Mouse (Mus musculus) layer of hippocampus, adult 11-12 months (tissue): ENCODE measurements around the gene Pgm5.
"Not testable (repeated sequence)": the region's sequence is repeated elsewhere in the genome, so short reads cannot be mapped to it uniquely, and the experiment has no call there.

Experiments
- DNase-seq: peaks from one replicate; pipeline ENCODE4 v3.0.0; 2022; ENCODE audit warnings: low spot score

Pgm5 gene

DNA sequence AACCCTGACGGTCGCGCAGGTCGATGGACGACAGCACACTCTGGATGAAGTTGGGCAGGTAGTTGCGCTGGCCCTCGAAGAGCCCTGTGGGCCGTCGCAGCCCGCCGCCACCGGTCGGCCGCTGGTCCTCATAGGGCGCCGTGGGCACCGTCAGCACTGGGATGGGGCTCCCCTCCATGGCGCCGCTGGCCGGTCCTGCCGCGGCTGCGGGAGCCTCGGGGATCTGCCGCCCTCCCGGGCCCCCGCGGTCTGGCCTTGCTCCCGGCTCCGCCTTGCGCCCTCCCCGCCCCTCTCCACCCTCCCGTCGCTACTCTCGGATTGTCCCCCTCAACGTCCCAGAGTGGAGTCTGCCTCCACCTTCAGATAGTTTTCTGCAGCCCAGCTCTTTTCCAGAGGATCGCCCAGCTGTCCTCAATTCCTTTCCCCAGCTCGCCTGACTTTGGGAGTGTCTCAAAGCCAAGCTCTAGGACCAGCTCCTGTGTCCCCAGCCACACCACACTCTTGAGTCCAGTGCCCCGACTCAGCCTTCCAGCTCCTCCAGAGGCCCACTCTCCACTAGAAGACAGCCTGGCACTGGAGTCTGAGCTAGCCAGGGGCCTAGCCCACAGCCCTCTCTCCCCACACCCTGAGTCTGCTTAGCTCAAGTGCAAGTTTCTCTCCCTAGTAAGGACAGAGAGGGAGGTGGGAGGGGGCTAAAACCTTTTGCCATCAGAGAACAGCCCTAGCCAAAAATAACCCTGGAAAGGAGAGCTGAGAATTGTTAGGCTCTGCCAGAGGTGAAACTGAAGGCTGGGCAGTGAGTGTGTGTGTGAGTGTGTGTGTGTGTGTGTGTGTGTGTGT, at the start of gene Pgm5:
Pgm5 (minus strand) TSS at position 244 of the 840 bp plus-strand sequence.
- no peak for DNase-seq

DNA sequence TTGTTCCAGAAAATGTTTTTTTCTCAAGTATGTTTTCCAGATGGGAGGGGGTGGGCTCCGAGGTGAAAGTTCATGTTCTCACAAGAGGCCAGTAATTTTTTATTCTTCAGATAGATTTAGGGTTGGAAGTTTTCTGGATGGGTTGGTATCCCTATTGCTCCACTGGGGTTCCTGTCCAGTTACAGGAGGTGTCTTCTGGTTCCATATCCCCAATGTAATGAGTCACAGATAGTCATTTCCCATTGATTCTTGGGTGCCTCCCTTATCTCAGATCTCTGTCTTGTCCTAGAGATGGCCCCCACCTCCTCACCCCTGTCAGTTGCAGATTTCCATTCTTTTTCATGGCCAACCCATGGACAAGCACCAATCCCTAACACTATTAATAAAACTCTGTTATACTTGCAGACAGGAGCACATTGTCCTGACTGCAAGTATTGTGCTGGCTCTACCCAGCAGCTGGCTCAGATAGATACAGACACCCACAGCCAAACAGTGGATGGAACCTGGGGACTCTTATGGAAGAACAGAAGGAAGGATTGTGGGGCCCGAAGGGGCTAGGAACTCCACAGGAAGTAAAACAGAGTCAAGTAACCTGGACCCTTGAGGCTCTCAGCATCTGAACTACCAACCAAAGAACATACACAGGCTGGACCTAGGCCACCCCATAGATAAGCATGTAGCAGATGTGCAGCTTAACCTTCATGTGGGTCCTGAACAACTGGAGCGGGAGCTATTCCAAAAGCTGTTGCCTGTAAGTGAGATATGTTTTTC, 46.9 kb upstream of the Pgm5 start:
- DNase-seq, result no peak

DNA sequence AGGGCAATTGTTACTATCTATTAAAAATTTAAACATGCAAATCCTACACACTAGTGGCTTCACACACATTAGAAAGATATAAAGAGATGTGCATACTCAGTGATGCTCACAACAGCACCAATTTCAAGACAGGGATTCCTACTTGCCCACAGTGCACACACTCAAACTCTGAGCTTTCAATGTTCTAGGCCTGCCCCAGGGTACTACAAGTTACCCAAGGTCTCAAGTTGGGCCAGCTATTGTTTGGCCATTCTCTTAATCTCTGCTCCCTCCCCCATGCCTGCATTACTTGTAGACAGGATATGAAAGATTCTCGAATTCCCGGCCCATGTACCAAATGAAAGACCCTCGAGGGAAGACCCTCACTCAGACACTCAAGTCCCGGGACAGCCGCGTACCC, 46.0 kb upstream of the Pgm5 start:
- no peak for DNase-seq

DNA sequence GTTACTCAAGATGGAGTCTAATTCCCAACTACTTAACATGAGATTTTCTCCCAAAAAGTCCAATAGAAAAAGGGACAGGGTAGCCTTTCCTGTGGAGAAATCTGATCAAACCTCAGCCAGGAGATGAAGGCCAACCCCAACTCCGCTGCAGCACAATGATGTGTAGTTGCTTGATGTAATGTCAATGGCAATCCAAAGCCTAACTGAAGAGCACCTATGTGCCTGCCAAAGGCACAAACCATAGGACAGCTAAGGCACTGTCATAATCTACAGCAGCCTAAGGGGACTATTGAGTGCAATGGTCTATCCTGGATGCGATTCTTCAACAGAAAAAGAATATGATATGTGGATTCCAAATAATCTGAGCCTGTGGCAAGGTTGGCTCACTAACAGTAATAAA, 41.2 kb upstream of the Pgm5 start:
- no peak for DNase-seq

DNA sequence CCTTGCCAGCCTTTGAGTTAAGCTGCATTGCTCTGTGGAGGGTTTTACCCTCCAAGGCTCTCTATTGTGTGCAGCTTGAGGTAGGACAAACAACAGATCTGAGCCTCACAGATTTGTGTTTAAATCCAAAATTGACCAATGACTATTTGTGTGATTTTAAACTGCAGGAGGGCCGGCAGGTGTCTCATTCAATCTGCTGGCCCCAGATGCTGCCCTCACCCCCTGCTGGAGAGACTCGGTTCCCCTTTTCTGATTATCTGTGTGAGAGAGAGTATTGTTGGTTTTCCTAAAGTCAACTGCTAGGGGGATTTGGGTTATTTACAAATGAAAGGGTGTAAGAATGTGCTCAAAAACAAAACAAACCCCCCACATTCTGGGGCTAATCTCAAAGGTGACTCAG, 40.6 kb upstream of the Pgm5 start:
- no peak for DNase-seq

DNA sequence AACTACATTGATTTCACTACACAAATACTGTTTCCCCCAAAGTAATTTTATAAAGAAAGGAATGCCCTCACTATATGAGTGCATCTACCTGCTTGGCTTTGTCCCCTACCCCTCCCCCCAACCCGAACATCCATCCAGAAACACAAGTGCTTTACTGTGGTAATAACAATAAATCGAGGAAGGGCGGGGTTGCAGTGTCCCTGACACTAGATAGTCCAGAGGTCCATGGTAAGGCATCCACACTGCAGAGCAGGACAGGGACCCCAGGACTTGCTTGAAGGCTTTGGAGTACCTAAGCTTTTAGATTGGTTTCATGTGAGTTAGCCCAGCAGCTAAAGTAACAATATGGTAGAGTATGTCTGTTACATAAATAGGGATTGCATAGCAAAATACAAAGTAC, 40.0 kb upstream of the Pgm5 start:
- no peak for DNase-seq

DNA sequence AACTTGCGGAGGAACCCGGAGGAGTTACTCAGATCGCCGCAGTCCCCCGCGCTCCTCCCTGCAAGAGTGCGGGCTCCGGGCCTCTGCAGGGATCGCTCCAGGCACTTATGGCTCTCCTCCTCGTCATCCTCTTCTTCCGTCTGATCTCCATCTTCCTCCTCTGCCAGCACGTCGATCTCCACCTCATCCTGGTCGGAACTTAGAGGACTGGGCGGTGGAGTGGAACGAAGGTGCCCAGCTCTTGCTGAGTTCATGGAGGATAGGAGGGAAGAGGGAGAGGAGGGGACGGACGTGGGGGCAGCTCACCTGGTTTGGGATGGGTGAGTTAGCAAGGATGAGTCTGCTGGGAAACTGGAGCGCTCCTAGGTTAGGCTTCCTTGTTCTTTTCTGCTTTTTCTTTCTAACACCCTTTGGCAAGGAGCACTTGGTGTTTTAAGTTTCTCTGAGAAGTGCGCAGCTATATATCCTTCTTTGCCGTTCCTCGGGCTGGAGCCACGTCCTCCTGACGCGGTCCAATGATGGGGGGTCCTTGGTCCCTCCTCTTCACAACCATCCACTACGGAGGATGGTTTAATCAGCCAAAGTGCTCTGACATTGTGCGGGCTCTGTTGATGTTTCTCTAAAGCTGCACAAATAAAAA, 39.0 kb upstream of the Pgm5 start, which contains the start of gene Foxd4:
Foxd4 (minus strand) TSS at position 617 of the 640 bp plus-strand sequence.
- DNase-seq, result no peak

DNA sequence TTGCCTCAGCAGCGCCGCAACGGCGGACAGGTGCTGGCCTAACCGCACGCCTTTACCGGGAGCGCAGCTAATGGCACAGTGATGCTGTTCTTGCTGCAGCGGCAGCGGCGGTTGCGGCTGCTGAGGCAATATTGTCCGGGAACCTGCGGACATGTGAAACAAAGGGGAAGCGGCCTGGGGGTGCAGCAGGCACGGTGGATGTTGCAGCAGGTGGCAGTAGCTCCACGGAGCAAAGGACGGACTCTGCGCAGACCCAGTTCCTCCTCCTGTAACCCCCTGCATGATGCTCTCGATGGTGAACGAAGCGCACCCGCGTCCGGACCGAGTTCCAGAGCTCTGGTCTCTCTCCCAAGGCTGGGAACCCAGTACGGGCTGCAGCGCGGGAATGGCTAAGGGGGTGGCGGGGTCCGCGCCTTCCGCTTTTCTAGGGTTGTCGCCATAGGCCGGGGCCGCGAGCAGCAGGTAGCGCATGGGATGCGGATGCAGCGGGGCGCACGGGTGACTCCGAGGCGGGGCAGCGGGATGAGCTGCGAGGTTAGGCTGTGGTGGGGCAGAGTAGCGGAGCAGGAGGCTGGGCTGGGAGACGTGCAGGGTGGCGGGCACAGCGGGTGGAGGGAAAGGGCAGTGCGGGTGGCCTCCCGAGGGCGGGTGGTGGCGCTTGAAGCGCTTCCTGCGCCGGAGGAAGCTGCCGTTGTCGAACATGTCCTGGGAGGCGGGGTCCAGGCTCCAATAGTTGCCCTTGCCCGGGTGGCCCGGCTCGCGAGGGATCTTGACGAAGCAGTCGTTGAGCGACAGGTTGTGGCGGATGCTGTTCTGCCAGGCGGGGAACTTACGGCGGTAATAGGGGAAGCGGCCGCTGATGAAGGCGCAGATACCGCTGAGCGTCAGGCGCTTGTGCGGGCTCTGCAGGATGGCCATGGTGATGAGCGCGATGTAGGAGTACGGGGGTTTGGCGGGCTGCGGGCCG, 38.2 kb upstream of the Pgm5 start:
- no peak for DNase-seq

DNA sequence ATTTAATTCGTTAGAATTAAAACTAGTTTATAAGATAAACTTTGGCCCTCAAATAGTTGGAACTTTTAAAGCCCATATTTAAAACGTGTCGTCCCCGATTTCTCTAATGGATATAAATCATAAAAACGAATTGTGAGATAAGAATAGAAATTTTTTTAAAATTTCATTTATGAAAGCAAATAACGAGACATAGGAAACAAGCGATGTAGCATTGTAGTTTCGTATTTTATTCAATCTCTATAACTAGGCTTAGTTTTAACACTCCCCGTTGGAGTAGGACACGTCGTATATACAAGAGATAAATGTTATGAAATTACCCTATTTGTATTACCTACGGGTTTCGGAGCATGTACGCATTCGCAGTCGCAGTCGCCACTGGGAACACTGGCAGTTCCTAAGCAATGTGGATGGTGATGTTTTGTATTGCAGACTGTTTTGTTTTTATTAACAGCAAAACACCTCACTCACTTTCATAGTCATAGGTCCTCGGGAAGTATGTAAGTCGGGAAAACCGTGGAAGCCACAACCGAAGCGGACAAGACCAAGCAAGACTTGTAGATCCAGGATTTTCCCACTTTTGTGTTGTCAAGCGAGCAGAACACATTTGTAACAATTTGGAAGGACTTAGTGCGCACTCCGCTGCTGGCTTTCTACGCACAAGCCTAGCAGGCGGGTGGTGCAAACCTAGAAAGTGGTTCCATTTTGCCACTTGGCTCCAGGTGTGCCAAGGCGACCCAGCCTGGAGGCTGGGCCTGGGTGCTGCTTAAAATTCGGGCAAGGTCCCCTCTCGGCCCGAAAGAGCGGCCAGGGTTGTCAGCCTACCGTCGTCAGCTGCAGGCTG, 37.3 kb upstream of the Pgm5 start:
- no peak for DNase-seq

DNA sequence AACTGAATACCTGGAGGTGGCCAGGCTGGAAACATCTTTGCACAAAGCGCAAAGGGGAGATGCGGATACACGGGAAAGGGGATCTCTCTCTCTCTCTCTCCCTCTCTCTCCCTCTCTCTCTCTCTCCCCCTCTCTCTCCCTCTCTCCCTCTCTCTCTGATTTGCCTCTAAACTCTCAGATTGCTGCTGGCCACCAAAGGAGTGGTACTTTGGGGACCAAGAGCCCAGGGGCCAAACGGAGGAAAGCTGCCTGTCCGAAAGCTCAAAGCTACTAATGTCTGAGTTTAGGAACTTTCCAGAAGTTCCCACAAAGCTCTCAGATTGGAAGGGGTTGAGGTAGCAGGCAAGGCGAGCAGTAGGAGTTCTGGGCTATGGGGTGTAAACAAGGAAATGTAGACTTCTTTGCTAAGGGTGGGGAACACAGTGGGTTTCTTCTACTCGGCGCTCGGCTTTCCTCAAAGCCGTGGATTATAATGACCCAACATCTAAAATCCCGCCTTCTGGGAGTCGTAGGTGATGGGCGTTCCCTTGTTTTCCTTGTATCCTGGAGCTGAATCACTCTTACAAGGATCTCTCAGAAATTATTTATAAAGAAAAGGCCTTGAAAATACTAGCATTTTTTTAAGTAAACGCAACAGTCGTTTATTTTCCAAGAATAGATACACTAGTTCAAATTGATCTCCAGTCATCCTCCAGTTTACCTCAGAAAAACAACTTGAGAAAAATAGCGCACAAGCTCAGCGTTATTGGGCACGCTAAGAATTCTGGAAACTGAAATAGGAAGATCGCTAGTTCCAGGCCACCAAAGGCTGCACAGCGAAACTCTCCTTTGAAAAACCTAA, 36.5 kb upstream of the Pgm5 start:
- DNase-seq, result no peak

DNA sequence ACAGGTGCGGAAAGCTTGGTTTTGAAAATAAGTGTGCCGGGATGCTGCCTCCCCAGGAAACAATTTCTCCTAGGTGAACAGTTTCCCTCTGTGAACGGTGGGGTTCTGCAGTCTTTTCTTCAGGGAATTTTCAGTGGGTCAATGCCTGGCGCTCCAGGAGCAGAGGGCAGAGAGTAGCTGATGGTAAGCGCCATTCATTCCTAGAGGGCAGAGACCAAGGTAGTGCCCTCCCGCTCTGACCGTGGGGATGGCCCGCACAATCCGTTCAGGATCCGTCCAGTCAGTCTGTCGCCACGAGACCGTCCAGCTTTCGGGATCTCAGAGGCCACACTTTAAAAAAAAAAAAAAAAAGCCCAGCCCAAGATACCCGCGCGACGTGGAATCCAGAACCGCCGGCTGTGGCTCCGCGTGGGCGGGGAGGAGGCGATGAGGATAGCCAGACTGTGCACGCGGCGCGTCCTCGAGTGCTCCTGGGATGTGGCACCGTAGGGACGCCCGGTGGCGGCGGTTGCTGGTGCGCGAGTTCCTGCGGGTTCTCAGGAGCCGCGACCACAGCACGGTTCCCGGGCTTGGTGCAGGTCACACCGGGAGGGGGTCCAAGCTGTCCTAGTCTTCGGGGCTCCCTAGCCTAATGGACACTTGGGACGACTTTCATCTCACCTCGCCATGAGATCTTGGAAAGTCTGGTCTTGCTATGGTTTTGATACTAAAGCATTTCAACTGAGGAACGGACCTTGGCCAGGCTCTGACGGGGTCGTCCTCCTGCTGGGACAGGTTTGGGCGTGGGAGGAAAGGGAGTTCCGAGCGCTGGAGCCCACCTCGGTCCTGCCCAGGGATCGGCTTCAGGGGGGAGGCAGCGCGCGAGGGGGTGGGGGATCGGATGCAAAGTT, 35.6 kb upstream of the Pgm5 start:
- DNase-seq, result no peak

DNA sequence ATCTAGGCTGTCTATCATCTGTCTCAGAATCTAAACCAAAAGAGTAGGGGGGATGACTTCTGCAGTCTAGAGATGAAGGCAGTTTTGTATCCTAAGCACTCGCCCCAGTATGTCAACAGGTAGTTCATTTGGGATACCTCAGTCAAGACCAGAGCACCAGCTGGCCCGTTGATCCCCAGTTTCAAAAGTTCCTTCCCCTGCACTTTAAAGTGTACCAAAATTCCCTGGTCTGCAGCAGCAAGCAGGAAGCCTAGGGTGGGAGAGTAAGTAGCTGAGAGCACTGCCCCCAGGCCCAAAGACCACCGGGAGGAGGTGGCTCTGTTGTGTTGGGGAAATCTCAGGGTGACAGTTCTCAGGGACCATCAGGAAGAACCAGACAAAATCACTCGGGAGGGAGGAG, 34.9 kb upstream of the Pgm5 start:
- DNase-seq, result no peak

DNA sequence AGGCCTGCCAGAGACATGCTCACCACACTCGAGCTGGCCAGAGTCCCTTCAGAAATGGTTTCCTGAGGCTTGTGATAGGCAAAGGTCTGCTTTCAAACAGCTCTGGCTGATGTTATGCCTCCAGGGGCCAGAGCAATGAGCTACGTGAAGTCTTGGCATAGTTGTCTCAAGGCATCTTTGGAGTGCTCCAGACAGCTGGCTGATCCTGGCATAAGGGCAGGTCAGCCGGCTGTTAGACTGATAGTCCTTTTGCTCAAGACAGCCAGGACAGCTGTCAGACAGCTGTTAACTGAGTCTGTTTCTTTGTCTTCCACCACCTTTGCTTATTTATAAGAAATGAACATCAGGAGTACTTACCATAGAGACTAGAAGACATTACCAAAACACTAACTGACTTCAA, 25.2 kb upstream of the Pgm5 start:
- no peak for DNase-seq

DNA sequence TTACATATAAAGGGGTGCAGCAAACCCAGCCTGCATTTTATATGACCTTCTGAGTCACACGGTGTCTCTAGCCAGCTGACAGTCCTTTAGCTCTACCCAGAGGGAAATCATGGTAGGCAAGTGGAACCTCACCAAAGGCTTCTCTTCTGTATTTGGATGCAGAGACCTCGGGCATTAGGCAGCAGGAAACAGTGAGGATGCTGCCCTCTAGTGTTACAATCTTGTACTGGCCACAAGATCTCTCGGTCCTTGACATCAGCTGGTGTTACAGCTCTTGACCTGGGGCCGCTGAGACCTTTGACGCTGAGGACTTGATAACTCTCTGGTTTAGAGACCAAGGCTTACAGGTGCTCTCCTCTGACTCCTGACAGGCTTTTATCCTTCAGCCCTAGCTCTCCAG, 23.8 kb upstream of the Pgm5 start:
- peak; percentile 70 for DNase-seq

DNA sequence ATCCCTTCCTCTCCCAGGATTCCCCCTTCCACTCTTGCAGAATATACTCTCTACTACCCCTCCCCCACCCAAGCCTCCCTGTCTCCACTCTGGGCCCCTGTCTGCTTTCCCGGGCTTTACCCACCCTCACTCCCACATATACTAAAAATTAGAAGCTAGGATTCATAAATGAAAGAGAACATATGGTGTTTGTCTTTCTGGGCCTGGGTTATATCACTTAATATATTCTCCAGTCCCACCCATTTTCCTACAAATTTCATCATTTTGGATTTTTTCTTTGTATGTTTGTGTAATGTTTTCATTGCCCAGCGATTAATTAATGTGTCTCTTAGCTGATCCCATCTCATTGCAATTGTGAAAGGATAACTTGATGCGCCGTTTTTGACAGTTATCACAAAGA, 19.6 kb upstream of the Pgm5 start:
- no peak for DNase-seq

DNA sequence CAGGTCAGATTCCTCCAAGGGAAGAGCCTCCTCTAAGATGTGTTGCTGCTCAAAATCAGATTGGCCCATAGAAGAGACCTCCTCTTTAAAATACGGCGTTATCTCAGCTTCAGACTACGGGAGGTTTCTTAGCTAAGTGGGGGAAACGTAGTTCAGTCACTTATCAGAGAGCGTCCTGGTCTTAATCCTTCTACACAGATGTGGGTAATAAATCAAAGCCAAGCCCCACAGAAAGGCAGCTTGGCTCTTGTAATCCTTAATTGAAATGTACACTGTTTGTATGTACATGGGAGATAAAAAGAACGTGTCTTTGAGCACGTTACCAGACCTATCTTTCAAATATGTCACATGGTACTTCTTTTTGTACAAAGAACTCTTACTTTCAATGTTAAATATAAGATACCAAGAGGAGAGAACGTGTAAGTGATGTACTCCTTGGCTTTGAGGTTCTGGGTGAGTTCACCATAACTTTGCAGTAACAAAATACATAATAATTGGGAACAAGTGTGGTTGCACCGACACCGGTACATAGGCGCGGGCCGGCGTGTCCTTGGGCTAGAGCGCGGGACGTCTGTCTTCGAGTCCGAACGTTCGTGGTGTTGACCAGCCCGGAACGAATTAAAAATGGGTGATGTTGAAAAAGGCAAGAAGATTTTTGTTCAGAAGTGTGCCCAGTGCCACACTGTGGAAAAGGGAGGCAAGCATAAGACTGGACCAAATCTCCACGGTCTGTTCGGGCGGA, 13.6 kb upstream of the Pgm5 start, which contains the start of gene Gm10053:
Gm10053 (plus strand) TSS at position 558 of the 742 bp plus-strand sequence.
- DNase-seq, result not testable (repeated sequence)

DNA sequence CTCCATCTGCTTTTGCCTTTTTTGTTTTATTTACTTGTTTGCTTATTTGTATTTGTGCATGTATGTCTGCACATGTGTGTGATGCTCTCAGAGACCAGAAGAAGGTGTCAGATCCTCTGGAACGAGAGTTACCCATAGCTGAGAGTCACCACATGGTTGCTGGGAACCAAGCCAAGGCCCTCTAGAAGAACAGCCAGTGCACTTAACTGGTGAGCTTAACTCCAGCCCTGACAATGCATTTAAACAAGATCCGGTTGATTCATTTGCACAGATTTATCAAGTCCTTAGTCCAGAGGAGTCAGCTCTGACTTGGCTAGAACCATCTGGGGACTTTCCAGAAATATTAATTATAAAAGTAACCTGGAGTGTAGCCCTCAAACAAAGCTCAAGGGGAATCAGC, 12.2 kb upstream of the Pgm5 start:
- DNase-seq, result peak; percentile 23
